Comparison of ENCODE assay signal across 20 mouse cellular contexts in genomic region chr9:26652920-26653319, GRCm38 (mm10).
DNase-seq lines count a peak whose midpoint lies in the region; TF ChIP-seq lines count a peak whose summit lies in the region.
"Had no signal": no experiment of that assay in that cellular context is flagged by ENCODE, and none has a peak within 500 bp of the region (broad histone marks: within the 10 kb centered on the region; RNA-seq: fewer than 3 reads in every experiment).

No protein-coding gene starts in this region.

- no peak overlapping the region for H3K4me3 ChIP-seq in gastrocnemius, adult 2 months
- H3K4me3 ChIP-seq: embryonic facial prominence, embryonic 10.5 days; embryonic facial prominence, embryonic 12.5 days; forebrain, embryonic 13.5 days had no signal

- no peak for TF ChIP-seq CTCF in gastrocnemius, adult 2 months (IDR thresholded peaks at IDR 0.05)

- peak overlapping the region; percentile 40; the same call in 1 of the 2 replicates for H3K27ac ChIP-seq in gastrocnemius, adult 2 months
- H3K27ac ChIP-seq: embryonic facial prominence, embryonic 10.5 days; embryonic facial prominence, embryonic 12.5 days; forebrain, embryonic 13.5 days had no signal

- no peak for DNase-seq in gastrocnemius, adult 2 months
- no peak for DNase-seq in gastrocnemius, postnatal 4 days (ENCODE audit: low spot score in 2 of 2)
- peak; percentile 30 to 32 for DNase-seq in heart, adult 18-20 months
- DNase-seq in heart, postnatal 36 days, result no peak
- DNase-seq in heart, adult 8-10 months (ENCODE audit: low spot score), result peak; percentile 3
- DNase-seq in heart, postnatal 4 days, result no peak
- DNase-seq in heart, postnatal 10 days, result peak; percentile 2 to 6
- no peak for DNase-seq in heart, postnatal 25 days (ENCODE audit: low spot score)
- DNase-seq: adrenal gland, adult 8-10 months; adrenal gland, postnatal 14 days; adrenal gland, postnatal 36 days; B cell, adult 2 months; cerebellum, adult 11-12 months; cerebellum, adult 2 months; cerebellum, adult 9-10 months; cerebellum, postnatal 10 days; cerebellum, postnatal 25 days had no signal

- intact Hi-C loops in gastrocnemius, adult 2 months (cut with DNase I), result no loop called here
- intact Hi-C loops in heart, postnatal 36 days (cut with DNase I), result no loop called here
- intact Hi-C loops in heart, postnatal 10 days (cut with DNase I), result no loop called here
- intact Hi-C loops in heart, postnatal 25 days (cut with DNase I), result no loop called here

Comparison
In these comparisons a context has a peak if more than half of its experiments do, and no peak if none do; other contexts are left out.
1. DNase-seq: peak in heart, adult 18-20 months (2 of 2), heart, adult 8-10 months (single experiment) and heart, postnatal 10 days (2 of 2); none in gastrocnemius, adult 2 months (single experiment), gastrocnemius, postnatal 4 days (0 of 2), heart, postnatal 36 days (0 of 2), heart, postnatal 4 days (single experiment) and heart, postnatal 25 days (single experiment).